Mouse (Mus musculus): Measurements from ENCODE around the gene Setx. TPM values are rescaled to one million over a fixed set of nuclear protein-coding genes. Genes with fewer than 3 reads are reported as not detected.

Setx gene
- polyA plus RNA-seq, 1 experiment from 2014 or later, result 22.7 TPM

DNA sequence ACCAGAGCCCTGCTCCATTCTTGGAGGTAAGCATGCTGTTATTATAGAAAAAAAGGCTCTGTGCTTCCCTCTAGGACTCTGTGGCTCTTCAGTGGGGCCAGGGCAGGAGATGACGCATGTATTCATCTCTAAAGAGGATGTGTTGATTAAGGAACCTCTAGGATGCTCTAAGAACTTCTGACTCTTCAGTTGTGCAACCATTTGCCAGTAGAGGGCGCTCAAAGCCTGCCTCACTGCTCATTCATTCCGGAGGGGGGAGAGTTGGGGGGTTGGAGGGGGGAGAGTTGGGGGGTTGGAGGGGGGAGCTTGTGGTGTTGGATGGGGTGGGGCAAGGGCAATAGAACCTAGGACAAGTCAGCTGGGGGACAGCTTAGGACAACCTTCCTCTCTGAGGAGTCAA, 75.9 kb downstream of the Setx start:
- no peak overlapping the region for H3K27ac ChIP-seq
- 0% methylated on average over 3 of the region's 3 CpGs for WGBS
- 0 out of 2 replicates have a peak, but pooled peaks cover 15% of the 10 kb centered on the region for H3K27me3 ChIP-seq (ENCODE audit: control insufficient read depth, insufficient read depth, low read length)
- no peak overlapping the region for H3K4me2 ChIP-seq (replicated peaks)
- no peak overlapping the region for H3K9ac ChIP-seq
- no peak overlapping the region for H3K4me3 ChIP-seq (replicated peaks; ENCODE audit: low read length)
- H3K4me1 ChIP-seq (replicated peaks; ENCODE audit: control insufficient read depth, insufficient read depth, low read length), result peaks cover 2% of the 10 kb centered on the region
- ATAC-seq (ENCODE audit: low FRiP score), result no peak
- peak; percentile 64 for DNase-seq (ENCODE audit: low spot score)
- no peaks in the 10 kb centered on the region for H3K36me3 ChIP-seq (replicated peaks; ENCODE audit: control insufficient read depth, insufficient read depth)
- H3K9me3 ChIP-seq (ENCODE audit: control insufficient read depth, low read length), result no peaks in the 10 kb centered on the region

DNA sequence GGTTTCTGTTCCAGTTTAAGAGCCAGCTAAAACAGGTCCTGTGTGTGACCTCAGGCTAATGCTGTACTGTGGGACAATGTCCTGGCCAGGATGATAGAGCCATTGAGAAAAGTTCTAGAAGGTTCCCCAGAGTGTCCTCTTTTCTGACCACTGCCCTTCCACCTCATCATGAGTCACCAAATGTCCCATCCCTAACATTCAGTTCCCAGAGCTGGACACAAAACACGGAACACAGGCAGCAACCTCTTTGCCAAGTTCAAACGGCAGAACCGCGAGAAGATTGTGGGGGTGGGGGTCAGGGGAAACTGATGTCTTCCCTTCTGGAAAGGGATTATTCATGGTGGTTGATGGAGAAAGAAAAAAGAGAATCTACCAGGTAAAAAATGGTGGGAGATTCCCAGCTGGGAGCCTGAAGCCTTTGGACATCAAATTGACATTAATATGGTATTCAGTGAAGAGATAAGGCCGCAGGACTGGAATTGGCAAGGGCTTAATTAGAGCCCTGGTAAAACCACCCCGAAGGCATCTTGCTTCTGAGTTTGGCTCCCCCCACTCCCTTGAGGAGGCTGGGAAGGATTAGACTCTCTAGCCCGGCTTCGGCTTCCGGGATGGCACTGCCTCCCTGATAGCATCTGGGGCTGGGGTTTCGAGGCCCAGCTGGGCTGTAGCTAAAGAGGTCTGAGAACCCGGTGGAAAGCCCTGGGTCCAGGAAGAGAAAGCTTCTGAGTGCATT, 77.4 kb downstream of the Setx start:
- no peaks in the 10 kb centered on the region for H3K36me3 ChIP-seq (replicated peaks; ENCODE audit: control insufficient read depth, insufficient read depth)
- H3K9ac ChIP-seq, result no peak overlapping the region
- no peaks in the 10 kb centered on the region; the same call in 1 of the 2 replicates for H3K4me1 ChIP-seq (replicated peaks; ENCODE audit: control insufficient read depth, insufficient read depth, low read length)
- 56% methylated on average over 11 of the region's 11 CpGs for WGBS
- no peak overlapping the region for H3K4me2 ChIP-seq (replicated peaks)
- H3K27me3 ChIP-seq (ENCODE audit: control insufficient read depth, insufficient read depth, low read length), result 0 out of 2 replicates have a peak, but pooled peaks cover 1% of the 10 kb centered on the region
- H3K4me3 ChIP-seq (replicated peaks; ENCODE audit: low read length), result no peak overlapping the region
- no peak for DNase-seq (ENCODE audit: low spot score)
- no peak overlapping the region for H3K27ac ChIP-seq
- no peak for ATAC-seq (ENCODE audit: low FRiP score)
- H3K9me3 ChIP-seq (ENCODE audit: control insufficient read depth, low read length), result no peaks in the 10 kb centered on the region

DNA sequence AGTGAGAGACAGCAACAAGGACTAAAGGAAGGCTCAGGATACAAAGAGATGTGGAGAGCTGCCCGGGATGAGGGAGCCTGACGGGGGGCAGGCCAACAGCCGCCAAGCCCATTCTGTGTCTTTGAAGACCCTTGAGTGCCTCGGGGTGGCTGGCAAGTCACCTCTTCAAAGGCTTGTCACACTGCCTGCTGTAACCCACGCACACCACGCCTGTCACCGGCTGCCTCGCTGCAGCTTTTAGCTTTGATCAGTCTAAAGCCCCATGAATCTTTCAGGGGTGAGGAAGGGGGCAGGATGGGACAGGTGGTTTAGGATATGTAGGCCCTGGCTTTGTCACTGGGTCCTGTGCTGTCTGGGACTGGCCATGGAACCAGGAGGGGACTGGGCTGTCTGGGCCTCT, 82.2 kb downstream of the Setx start:
- no peaks in the 10 kb centered on the region for H3K9me3 ChIP-seq (ENCODE audit: control insufficient read depth, low read length)
- H3K36me3 ChIP-seq (replicated peaks; ENCODE audit: control insufficient read depth, insufficient read depth), result no peaks in the 10 kb centered on the region
- no peaks in the 10 kb centered on the region; the same call in 1 of the 2 replicates for H3K4me1 ChIP-seq (replicated peaks; ENCODE audit: control insufficient read depth, insufficient read depth, low read length)
- ATAC-seq (ENCODE audit: low FRiP score) (no peak), DNase-seq (ENCODE audit: low spot score) (no peak)
- no peak overlapping the region for H3K4me2 ChIP-seq (replicated peaks)
- WGBS, result 33% methylated on average over 8 of the region's 8 CpGs
- no peaks in the 10 kb centered on the region for H3K27me3 ChIP-seq (ENCODE audit: control insufficient read depth, insufficient read depth, low read length)
- no peak overlapping the region for H3K9ac ChIP-seq
- no peak overlapping the region for H3K4me3 ChIP-seq (replicated peaks; ENCODE audit: low read length)
- no peak overlapping the region for H3K27ac ChIP-seq

DNA sequence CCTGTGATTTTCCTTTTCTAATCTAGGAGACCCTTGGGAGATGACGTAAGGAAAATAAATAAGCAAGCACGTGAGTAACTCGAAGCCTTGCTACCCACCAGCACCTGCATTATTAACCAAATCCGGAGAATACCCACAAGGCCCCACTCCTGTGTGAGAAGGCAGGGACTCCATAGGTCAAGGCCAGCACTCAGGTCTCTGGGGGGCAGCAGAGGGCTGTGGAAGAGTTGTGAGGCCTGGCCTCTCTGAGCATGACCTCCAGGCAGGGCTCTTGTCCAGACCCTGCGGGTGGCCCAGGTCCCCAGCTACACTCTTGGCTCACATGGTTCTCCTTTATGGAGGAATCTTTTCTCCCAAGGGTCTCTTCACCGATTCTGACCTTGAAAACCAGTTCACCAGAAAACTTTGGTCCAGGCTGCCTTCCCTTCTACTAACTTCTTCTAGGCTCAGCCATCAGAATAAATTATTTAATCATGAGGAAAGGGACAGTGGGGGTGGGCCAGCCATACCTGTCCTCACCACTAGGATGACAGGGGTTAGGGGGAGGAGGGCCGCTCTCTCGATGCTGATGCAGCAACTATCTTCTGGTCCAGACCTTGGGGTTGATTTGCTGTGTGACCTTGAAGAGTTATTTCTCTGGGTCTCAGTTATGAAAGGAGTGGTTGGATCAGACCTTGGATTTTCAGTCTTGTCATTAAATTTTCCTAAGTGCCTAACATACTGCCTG, 92.5 kb downstream of the Setx start:
- DNase-seq (ENCODE audit: low spot score), result no peak
- Histone ChIP-seq H3K27me3 (ENCODE audit: control insufficient read depth, insufficient read depth, low read length) (no peaks in the 10 kb centered on the region), H3K36me3 (replicated peaks; ENCODE audit: control insufficient read depth, insufficient read depth) (no peaks in the 10 kb centered on the region), H3K4me3 (replicated peaks; ENCODE audit: low read length) (no peak overlapping the region), H3K4me1 (replicated peaks; ENCODE audit: control insufficient read depth, insufficient read depth, low read length) (no peaks in the 10 kb centered on the region), H3K9me3 (ENCODE audit: control insufficient read depth, low read length) (no peaks in the 10 kb centered on the region), H3K9ac (no peak overlapping the region), H3K4me2 (replicated peaks) (no peak overlapping the region), H3K27ac (no peak overlapping the region)
- 53% methylated on average over 8 of the region's 8 CpGs for WGBS
- no peak for ATAC-seq (ENCODE audit: low FRiP score)

DNA sequence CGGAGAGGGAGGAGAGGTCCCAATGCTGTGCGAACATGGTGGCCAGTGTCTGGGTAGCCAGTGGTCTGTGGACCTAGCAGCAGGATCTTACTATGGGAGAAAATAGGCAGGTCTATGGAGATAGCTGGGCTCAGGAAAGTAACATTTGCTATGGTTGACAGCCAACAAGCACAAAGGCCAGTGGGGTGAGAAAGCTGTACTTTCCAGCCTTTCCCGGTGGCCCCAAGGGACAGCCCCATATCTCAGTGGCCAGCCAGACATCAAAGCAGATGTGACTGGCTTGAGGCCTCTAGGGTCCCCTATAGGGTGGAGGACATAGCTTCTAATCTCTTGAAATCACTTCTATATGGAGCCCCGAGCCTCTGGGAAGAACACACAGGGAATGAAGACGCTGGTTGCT, 93.1 kb downstream of the Setx start:
- H3K4me1 ChIP-seq (replicated peaks; ENCODE audit: control insufficient read depth, insufficient read depth, low read length), result no peaks in the 10 kb centered on the region
- H3K4me3 ChIP-seq (replicated peaks; ENCODE audit: low read length), result no peak overlapping the region
- H3K36me3 ChIP-seq (replicated peaks; ENCODE audit: control insufficient read depth, insufficient read depth), result no peaks in the 10 kb centered on the region
- no peak overlapping the region for H3K9ac ChIP-seq
- ATAC-seq (ENCODE audit: low FRiP score), result no peak
- H3K27ac ChIP-seq, result no peak overlapping the region
- H3K27me3 ChIP-seq (ENCODE audit: control insufficient read depth, insufficient read depth, low read length), result no peaks in the 10 kb centered on the region
- no peak for DNase-seq (ENCODE audit: low spot score)
- H3K4me2 ChIP-seq (replicated peaks), result no peak overlapping the region
- 89% methylated on average over 5 of the region's 5 CpGs for WGBS
- H3K9me3 ChIP-seq (ENCODE audit: control insufficient read depth, low read length), result no peaks in the 10 kb centered on the region

DNA sequence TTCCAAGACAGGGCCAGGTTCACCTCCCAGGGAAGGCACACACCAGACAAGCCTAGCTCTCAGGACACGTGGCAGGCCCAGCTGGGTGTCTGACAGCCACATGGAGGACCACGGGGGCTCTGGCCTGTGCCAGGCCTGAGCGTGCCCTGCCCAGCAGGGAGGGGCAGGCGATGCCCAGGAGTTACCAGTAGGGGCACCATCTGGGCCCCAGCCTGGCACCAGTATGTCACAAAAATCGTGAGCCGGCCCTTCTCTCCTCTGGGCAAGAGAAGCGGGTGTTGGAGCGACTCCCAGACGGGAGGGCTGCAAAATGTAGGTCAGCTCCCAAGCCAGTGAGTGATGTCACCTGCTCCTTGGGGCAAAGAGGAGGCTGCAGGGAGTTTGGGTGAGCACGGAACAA, 93.9 kb downstream of the Setx start:
- peak; percentile 43; the same call in 1 of the 2 replicates for ATAC-seq (ENCODE audit: low FRiP score)
- WGBS, result 55% methylated on average over 10 of the region's 10 CpGs

DNA sequence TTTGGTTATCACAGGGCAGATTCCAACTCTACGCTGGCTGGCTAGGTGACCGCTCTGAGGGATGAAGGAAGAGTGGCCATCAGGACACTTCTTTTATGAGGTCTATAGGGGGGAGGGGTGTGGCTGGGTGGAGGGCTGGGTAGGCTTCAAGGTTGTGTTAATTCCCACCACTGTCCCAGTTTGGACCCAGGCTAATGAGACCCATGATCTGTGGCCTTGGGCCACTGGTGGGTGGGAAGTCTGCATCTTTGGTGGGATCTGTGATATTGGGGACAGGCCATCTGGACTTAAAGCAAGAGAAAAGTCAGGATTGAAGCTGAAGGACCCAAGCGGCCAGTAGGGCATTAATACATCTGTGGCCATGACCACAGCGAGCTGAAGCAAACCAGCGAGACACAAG, 94.8 kb downstream of the Setx start:
- H3K27me3 ChIP-seq (ENCODE audit: control insufficient read depth, insufficient read depth, low read length), result no peaks in the 10 kb centered on the region
- no peak overlapping the region for H3K4me2 ChIP-seq (replicated peaks)
- no peaks in the 10 kb centered on the region for H3K4me1 ChIP-seq (replicated peaks; ENCODE audit: control insufficient read depth, insufficient read depth, low read length)
- no peak overlapping the region for H3K4me3 ChIP-seq (replicated peaks; ENCODE audit: low read length)
- no peak overlapping the region for H3K27ac ChIP-seq
- H3K9ac ChIP-seq, result no peak overlapping the region
- WGBS, result 91% methylated on average over 5 of the region's 5 CpGs
- H3K9me3 ChIP-seq (ENCODE audit: control insufficient read depth, low read length), result no peaks in the 10 kb centered on the region
- no peaks in the 10 kb centered on the region for H3K36me3 ChIP-seq (replicated peaks; ENCODE audit: control insufficient read depth, insufficient read depth)
- DNase-seq (ENCODE audit: low spot score), result no peak
- no peak for ATAC-seq (ENCODE audit: low FRiP score)

More for the DNA sequence above, 93.9 kb downstream of the Setx start:
- Histone ChIP-seq H3K4me3 (replicated peaks; ENCODE audit: low read length) (no peak overlapping the region), H3K36me3 (replicated peaks; ENCODE audit: control insufficient read depth, insufficient read depth) (no peaks in the 10 kb centered on the region), H3K4me2 (replicated peaks) (no peak overlapping the region), H3K27ac (no peak overlapping the region), H3K4me1 (replicated peaks; ENCODE audit: control insufficient read depth, insufficient read depth, low read length) (no peaks in the 10 kb centered on the region), H3K9ac (no peak overlapping the region), H3K27me3 (ENCODE audit: control insufficient read depth, insufficient read depth, low read length) (no peaks in the 10 kb centered on the region), H3K9me3 (ENCODE audit: control insufficient read depth, low read length) (no peaks in the 10 kb centered on the region)
- no peak for DNase-seq (ENCODE audit: low spot score)

DNA sequence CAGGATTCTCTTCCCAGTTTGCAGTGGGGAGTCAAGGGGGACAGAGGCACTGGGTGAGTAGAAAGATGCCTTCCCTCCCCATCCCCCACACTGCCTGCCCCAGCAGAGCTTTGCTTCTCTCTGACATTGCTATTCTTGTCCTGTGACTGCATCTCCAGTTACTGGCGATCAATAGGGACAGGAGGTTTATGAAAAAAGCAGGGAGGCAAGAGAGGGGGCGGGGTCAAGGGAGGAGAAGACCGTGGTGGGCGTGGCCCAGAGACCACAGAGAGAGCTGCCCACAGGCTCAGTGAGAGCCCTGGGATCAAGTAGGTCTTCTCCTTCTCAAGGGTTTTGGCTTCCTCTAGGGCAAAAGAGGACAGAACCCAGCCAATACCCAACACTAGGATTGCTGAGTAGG, 98.3 kb downstream of the Setx start:
- no peaks in the 10 kb centered on the region for H3K4me1 ChIP-seq (replicated peaks; ENCODE audit: control insufficient read depth, insufficient read depth, low read length)
- DNase-seq (ENCODE audit: low spot score), result no peak
- no peak for ATAC-seq (ENCODE audit: low FRiP score)
- H3K9ac ChIP-seq, result no peak overlapping the region
- no peak overlapping the region for H3K4me2 ChIP-seq (replicated peaks)
- no peak overlapping the region for H3K4me3 ChIP-seq (replicated peaks; ENCODE audit: low read length)
- no peaks in the 10 kb centered on the region for H3K36me3 ChIP-seq (replicated peaks; ENCODE audit: control insufficient read depth, insufficient read depth)
- H3K27ac ChIP-seq, result no peak overlapping the region
- H3K27me3 ChIP-seq (ENCODE audit: control insufficient read depth, insufficient read depth, low read length), result no peaks in the 10 kb centered on the region
- H3K9me3 ChIP-seq (ENCODE audit: control insufficient read depth, low read length), result no peaks in the 10 kb centered on the region
- 0% methylated on average over 4 of the region's 4 CpGs for WGBS

DNA sequence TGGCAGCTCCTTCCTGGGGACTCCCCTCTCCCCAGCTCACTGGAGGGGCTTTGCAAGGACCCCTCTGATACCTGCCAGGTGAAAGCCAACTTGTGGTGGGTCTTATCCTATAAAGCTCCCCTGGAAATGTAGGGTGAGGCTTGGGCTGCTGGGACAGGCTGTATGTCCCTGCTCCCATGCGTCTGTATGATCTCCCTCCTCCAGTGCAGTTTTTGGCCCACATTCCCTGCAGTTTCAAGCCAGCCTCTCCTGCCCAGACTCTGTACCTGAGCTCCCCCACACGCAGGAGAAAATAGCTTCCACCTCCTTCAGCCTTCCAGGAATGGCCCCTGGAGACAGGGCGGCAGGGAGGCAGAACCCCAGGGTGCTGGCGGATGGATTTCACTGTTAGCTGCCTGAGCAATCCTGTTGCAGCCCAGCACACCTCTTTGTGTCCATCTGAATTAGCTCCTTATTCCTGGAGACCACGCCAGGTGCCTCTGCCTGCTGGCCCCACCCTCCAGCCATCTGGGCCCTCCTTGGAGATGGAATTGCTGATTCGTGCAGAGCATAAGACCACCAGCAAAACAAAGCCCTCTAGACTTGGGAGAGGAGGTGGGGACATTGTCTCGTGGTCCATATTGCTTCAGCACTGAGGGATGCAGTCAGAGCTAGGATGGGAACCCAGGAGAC, 99.7 kb downstream of the Setx start:
- Histone ChIP-seq H3K4me3 (replicated peaks; ENCODE audit: low read length) (no peak overlapping the region), H3K9ac (no peak overlapping the region), H3K27me3 (ENCODE audit: control insufficient read depth, insufficient read depth, low read length) (no peaks in the 10 kb centered on the region), H3K4me2 (replicated peaks) (no peak overlapping the region), H3K4me1 (replicated peaks; ENCODE audit: control insufficient read depth, insufficient read depth, low read length) (no peaks in the 10 kb centered on the region), H3K9me3 (ENCODE audit: control insufficient read depth, low read length) (no peaks in the 10 kb centered on the region), H3K36me3 (replicated peaks; ENCODE audit: control insufficient read depth, insufficient read depth) (no peaks in the 10 kb centered on the region), H3K27ac (no peak overlapping the region)
- no peak for DNase-seq (ENCODE audit: low spot score)
- ATAC-seq (ENCODE audit: low FRiP score), result no peak
- 50% methylated on average over 7 of the region's 7 CpGs for WGBS
